Mouse (Mus musculus) frontal cortex, postnatal 36 days (tissue): ENCODE measurements around the gene Cpt1a.

Experiments
- DNase-seq, 2 experiments: peaks; one replicate each; pipeline ENCODE4 v3.0.0; 2022; ENCODE audit warnings: low spot score in 2 of 2

The Cpt1a gene

DNA sequence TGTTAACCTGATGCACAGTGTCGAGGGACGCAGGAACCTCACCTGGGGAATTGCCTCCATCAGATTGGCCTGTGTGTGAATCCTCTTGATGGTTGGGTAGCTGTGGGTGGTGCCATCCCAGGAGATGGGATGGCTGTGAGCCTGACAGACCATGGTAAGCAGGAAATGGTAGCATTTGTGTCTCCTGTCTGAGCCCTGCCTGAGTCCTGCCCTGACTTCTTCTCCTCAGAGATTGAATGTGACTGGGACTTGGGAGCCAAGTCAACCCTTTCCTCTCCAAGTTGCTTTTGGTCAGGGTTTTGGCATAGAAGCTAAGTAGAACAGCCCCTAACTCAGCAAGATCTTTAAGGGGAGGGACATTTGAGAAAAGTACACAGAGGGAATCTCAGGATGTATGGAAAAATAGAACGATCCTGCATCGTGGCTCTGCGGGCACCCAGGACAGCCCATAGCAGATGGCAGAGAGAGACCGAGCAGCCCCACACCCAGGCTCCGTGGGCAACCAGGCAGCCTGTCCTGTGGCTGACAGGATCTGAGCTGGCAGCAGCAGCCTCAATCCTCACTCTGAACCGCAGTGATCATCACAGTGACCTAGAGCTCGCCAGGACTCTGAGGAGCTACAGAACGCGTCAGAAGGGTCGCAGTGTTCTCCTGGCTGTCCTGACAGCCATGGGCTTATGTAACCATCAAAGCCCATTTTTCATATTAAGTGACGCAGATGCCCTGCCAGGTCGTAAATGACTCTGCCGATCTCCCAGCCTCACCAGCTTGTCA, 106.1 kb downstream of the Cpt1a start:
- no peak for DNase-seq

- DNase-seq = no peak
Observed at GRCm38 (mm10) chr19:3429156-3429816, 107.2 kb downstream of the Cpt1a start.

DNA sequence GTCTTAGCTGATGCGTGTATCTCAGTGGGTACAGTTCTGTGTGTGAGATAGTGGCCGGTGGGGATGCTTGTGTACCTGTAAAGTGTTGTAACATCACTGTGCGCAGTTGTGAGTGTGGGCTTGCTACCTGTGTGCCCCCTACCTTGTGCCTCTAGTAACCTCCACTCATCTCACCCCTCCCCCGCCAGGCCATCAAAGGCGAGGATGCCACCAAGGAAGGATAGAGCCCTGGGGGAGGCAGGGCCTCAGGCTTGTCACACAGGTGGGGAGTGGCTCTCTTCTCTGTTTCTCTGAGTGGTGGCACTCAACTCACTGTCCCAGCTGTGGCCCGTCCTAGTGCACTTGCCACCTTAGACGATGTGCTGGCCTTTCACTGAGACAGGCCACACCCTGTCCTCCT, 108.9 kb downstream of the Cpt1a start:
- DNase-seq = no peak

GRCm38 (mm10) chr19:3431969-3432368, 109.8 kb downstream of the Cpt1a start:
- no peak for DNase-seq

DNA sequence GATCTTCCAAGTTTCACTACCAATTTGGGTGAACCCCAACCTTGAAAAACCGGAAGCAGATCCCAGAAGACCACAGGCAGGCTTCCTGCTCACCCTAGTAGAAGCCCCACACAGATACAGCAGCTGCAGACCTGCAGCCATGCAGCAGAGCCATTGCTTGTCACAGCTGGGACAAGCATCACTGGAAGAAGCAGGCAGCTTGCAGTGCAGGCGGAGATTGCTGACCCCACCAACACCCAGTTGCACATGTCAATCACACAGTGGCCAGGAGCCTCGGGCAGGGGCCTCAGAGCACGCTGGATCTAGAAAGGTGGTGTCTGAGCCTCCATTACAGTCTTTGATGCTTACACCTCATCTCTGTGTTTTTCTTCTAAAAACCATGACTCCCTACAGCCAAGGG, 112.0 kb downstream of the Cpt1a start:
- DNase-seq = no peak

GRCm38 (mm10) chr19:3434641-3435040, 112.5 kb downstream of the Cpt1a start:
- no peak for DNase-seq
